Mouse (Mus musculus): Measurements from ENCODE around the gene Hip1.
"Not testable (repeated sequence)": the region's sequence is repeated elsewhere in the genome, so short reads cannot be mapped to it uniquely, and the experiment has no call there.

The Hip1 gene

DNA sequence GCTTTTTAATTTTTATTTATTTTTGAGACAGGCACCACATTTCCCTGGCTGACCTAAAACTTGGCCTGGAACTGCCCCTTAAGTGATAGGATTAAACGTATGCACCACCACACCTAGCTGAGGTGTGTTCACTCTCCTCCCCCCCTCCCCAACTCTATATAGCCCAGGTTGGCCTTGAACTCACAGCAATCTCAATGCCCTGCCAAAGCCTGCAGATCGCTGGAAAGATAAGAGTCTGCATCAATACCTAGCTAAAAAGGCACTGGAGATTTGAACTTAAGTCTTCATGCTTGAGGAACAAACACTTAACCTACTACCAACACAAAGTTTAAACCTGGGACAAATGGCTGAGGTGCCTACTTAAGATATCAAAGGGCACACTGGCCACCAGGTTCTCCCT lies 52.8 kb downstream of the Hip1 start:
- DNase-seq (ENCODE audit: low read depth), result no peak

- DNase-seq (ENCODE audit: low read depth), result no peak
Observed at GRCm38 (mm10) chr5:135489695-135490294, 55.1 kb downstream of the Hip1 start.

GRCm38 (mm10) chr5:135488881-135489694 lies 55.8 kb downstream of the Hip1 start:
- DNase-seq (ENCODE audit: low read depth), result no peak

DNA sequence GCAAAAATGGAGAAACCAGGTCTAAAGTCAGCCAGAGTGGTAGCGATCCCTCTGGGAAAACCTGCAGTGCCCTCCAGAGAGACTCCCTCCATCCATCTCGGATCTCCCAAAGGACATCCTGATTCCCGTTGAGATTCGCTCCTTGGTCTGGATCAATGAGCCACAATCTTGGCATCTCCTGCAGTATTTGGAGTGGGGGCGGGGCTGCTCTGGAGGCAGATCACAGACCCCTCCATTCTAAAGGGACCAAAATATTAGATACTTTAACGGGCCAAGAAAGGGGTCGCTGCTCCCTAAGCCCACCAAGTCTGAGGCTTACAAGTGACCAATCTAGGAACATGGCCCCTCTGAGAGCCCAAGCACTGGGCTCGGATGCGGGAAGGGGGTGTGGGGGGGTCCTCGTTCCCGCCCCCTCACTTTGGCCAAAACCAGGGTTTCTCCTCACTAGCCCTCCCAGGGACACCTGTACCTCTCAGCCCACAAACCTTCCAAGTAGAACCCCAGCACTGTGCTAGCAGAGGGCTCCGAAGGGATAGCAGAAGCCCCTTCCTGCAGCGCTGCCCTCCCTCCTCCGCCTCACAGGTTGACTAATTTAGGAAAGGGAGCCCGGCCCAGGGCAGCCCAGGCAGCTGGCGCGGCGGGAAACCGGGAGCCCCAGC lies 56.6 kb downstream of the Hip1 start:
- no peak for DNase-seq (ENCODE audit: low read depth)

GRCm38 (mm10) chr5:135485289-135485688 lies 59.6 kb downstream of the Hip1 start:
- no peak for DNase-seq (ENCODE audit: low read depth)

DNA sequence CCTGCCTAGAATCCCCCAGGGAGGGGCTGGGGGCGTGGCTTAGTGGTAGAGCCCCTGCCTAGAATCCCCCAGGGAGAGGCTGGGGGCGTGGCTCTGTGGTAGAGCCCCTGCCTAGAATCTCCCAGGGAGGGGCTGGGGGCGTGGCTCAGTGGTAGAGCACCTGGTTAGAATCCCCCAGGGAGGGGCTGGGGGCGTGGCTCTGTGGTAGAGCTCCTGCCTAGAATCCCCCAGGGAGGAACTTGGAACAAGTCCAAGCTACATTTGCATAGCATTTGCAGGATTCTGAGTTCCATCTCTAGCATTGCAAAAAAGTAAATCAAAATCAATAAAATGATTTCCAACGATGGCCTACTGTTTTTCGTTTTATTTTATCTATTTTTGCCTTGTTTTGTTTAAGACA lies 61.1 kb downstream of the Hip1 start:
- not testable (repeated sequence) for DNase-seq (ENCODE audit: low read depth)

DNA sequence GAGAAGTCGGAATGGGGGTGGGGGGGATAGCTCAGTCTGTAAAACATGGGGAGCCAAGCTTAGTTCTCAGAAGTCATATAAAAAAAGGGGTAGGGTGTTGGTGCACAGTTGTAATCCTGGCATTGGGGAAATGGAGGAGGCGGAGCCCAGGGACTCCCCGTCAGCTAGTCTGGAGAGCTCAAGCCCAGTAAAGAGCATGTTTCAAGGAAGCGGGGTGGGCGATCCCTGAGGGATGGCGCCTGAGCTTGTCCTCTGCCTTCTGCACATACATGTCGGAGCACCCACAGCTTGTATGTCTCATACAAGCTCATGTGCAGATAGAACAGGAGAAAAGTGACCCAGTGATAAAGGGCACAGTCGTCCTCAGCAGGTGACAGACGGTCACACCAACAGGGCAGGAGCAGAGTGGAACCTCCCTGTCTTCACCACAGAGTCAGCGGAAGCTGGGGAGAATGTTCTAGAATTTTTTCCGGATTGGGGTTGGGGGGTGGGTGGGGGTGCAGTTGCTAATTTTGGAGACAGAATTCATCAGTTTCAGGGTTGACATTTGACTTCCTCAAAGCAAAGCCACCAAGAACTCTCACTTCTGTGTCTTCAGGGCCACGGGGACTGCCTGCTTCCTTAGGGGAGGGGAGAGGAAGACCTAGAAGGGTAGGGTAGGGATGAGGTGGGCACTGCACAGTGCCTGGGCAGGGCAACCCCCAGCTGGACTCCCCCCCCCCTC lies 65.9 kb downstream of the Hip1 start:
- no peak for DNase-seq (ENCODE audit: low read depth)

DNA sequence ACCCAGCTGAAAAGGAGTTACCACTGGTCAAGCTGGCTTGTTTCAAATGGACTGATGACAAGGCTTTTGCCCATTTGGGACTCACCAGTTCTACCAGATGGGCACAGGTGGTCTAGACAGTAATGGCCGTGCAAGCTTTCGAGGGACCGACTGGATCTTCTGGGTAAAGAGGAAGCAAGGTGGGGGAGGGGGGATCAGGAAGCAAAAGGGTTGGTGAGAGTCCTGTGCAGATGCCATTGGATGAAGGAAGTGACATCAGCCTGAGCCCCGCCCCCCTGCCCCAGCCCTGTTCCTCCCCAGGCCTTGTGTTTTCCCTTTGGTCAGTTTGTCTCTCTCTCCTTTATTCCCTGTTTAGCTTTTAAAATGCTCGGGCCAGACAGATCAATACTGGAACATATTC lies 68.7 kb downstream of the Hip1 start:
- no peak for DNase-seq (ENCODE audit: low read depth)

DNA sequence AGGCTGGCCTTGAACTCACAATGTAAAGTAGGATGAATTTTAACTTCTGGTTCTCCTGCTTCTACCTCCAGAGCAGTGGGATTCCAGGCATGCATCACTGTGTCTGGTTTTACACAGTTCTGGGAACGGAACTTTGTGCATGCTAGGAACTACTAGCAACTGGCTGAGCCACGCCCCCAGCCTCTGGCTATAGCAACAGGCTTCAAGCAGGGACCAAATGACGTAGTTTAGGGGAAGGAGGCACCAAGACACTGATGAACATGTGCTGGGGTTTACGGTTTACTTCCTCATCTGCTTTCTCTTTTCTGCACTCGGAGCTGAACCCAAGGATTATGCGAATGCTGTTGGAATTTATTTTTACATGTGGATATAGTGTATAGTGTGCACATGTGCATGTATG lies 72.5 kb downstream of the Hip1 start:
- no peak for DNase-seq (ENCODE audit: low read depth)

DNA sequence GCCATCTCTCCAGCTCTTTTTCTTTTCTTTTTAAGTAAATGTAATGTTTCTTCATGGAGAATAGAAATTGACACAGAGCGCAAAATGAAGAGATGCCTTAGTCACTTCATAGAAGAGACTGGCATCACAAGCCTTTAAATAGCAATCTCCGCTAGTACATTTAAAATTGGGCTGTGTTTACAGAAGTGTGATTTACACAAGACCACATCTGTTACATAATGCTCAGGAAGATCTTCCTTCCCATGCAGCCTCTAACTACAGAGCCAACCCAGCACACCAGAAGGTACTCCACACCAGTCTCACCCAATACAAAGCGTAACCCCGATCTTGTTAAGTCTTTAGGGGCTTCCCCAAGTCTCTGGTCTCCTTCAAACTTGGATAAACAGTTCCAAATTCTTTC lies 73.2 kb downstream of the Hip1 start:
- no peak for DNase-seq (ENCODE audit: low read depth)

DNA sequence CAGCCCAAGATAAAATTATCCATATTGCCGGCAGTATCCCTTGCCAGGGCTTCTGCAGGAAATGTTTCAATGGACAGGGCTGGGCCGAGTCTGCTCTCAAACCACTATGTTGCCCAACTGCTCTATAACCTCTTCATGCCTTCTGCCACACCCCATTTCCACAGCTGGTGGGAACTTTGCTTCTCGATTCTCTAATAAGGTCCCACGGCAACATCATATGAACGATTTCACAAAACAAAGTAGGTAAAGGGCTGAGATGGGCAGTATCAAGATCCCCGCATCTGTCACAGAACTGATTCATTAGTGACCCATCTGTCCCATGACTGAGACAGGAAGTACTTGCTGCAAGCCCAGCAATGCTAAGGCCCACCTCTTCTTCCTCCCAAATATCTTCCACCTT lies 76.6 kb downstream of the Hip1 start:
- DNase-seq (ENCODE audit: low read depth), result no peak

GRCm38 (mm10) chr5:135465833-135466291 lies 79.1 kb downstream of the Hip1 start:
- no peak for DNase-seq (ENCODE audit: low read depth)

GRCm38 (mm10) chr5:135463380-135463779 lies 81.5 kb downstream of the Hip1 start:
- DNase-seq (ENCODE audit: low read depth), result no peak

- DNase-seq (ENCODE audit: low read depth), result no peak
Observed at GRCm38 (mm10) chr5:135460833-135461173, 84.1 kb downstream of the Hip1 start.

DNA sequence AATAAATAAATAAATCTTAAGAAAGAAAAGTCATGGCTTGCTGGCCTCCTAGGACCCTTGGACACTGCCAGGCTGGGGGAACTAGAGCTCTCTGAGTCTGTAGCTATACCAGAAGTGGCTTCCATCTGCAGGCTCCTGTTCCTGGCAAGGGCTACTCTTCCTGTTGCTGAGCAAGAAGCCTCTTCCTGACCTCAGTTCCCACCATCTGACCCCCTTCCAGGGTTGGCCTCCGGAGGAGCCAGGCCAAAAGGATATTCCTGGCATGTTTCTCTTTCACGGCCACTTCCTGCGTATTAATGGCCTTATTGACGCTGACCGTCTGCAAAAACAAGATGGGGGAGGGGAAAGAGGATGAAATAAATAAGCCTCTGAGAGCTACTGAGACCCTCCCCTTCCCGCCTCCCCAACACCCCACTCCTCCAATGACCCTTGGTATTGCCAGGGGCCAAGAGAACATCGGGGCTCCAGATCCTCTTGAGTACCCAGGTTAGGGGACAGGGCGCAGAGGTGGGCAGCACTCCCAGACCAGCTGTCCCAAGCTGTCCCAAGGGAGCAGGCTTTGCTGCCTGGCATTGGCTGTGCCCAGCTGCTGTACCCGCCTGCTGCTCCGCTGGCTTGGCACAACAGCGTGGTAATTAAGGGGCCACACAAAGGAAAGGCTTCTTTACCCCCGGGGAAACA lies 84.6 kb downstream of the Hip1 start:
- no peak for DNase-seq (ENCODE audit: low read depth)

DNA sequence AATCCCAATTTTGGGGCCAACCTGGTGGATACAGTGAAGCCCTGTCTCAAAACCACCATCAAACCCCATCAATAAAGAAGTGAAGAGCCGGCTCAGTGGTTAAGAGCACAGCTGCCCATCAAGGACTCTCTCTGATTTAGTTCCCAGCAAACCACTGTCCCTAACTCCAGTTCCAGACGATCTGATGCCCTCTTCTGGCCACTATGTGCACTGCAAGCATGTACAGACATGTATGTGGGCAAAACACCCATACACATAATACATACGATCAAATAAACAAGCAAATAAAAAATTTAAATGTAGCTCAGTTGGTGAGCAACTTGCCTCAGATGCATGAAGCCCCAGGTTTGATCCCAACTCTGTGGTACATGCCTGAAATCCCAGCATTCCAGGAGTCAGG lies 85.4 kb downstream of the Hip1 start:
- DNase-seq (ENCODE audit: low read depth), result no peak

DNA sequence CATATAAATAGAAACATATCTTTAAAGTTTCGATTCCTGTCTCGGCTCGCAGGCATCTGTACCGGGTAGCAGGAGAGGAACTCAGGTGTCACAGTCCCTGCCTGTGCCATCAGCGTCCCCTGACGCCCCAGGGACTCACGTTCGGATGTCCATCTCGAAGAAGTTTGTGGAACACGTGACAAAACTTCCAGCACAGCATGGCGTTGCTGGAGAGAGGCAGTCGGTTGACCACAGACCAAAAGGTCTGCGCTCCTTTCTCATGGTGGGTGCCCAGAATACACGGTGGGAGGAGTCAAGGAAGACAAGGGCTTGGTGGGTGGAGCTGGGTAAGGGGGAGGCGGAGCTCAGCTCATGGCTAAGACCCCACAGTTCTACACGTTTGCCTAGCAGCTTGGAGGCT lies 87.0 kb downstream of the Hip1 start:
- DNase-seq (ENCODE audit: low read depth), result no peak

- no peak for DNase-seq (ENCODE audit: low read depth)
Observed at GRCm38 (mm10) chr5:135456515-135456914, 88.4 kb downstream of the Hip1 start.

- DNase-seq (ENCODE audit: low read depth), result no peak
Observed at GRCm38 (mm10) chr5:135454256-135454655, 90.7 kb downstream of the Hip1 start.

DNA sequence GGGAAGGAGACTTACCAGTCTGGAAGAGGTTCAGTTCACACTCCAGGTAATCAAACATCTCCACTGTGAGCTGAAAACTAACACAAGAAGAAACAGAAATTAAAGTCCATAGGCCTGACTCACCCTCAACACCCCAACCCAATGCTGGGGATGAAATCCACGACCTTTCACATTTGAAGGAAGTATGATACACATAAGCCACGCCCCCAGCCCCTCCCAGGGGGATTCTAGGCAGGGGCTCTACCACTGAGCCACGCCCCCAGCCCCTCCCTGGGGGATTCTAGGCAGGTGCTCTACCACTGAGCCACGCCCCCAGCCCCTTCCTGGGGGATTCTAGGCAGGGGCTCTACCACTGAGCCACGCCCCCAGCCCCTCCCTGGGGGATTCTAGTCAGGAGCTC lies 93.4 kb downstream of the Hip1 start:
- DNase-seq (ENCODE audit: low read depth), result not testable (repeated sequence)

DNA sequence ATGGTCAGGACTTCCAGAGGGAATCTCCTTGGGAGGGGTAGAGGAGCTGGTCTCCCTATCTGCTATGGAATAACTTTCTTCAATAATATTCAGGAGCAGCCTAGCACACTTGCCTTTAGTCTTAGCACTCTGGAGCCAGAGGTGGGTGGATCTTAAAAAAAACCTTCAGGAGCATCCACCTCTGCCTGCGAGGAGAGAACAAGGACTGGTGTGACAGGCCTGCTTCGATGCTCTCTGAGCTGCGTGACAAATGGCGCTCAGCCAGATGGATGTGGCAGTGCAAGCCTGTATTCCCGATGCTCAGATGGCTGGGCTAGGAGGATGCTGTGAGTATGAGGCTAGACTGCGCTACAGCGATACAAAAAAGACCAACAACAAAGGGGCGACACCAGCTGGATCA lies 93.8 kb downstream of the Hip1 start:
- no peak for DNase-seq (ENCODE audit: low read depth)

- no peak for DNase-seq (ENCODE audit: low read depth)
Observed at GRCm38 (mm10) chr5:135445755-135446154, 99.2 kb downstream of the Hip1 start.

All from c-Kit-positive CD71-positive TER-119-negative erythroid progenitor cells, embryonic 14.5 days (primary cell).